Mouse (Mus musculus): Measurements from ENCODE around the gene Klf9. TPM values are rescaled to one million over a fixed set of nuclear protein-coding genes. Genes with fewer than 3 reads are reported as not detected.

Gene Klf9
- polyA plus RNA-seq, 1 experiment: 6.3 TPM

DNA sequence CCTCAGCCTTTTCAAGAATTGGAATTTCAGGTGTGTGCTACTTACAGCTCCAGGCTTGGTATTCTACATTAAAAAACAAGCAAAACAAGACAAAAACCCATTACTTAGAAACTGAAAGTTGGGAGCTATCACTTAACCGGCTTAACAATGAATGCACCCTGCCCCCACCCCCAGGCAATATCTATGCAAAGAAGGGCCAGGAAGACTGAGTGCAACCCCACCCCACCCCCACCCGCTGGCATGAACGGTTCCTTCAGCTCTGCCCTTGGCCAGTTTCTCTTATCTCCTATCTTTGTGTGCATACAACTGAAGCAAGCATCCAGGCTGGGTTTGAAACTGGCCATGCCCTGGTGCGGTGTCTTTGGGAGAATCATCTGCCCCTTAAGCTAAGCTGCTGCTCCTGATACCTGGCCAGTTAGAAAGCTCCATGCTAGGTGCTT lies 11.2 kb downstream of the Klf9 start:
- no peak for DNase-seq (ENCODE audit: low read depth in 1 of 2, low spot score in 2 of 2)
- WGBS: 37% methylated on average over 4 of the region's 4 CpGs
- Histone ChIP-seq H3K27me3 (ENCODE audit: control insufficient read depth, insufficient read depth, low read length) (no peaks in the 10 kb centered on the region), H3K4me3 (ENCODE audit: extremely low read depth, insufficient read depth, insufficient read length) (no peak overlapping the region), H3K36me3 (ENCODE audit: control insufficient read depth, insufficient read depth, low read length) (no peaks in the 10 kb centered on the region), H3K27ac (ENCODE audit: insufficient read depth, low read length) (no peak overlapping the region), H3K4me1 (ENCODE audit: control insufficient read depth, insufficient read depth, insufficient read length) (peaks cover 11% of the 10 kb centered on the region; the same call in 1 of the 2 replicates)
- no peak for TF ChIP-seq CTCF (IDR thresholded peaks at IDR 0.05; ENCODE audit: extremely low read depth, insufficient read depth, insufficient read length, insufficient replicate concordance)
- TF ChIP-seq POLR2A (IDR thresholded peaks at IDR 0.05; ENCODE audit: low read depth, low read length): no peak

- H3K36me3 ChIP-seq (ENCODE audit: control insufficient read depth, insufficient read depth, low read length): no peaks in the 10 kb centered on the region
- no peaks in the 10 kb centered on the region for H3K27me3 ChIP-seq (ENCODE audit: control insufficient read depth, insufficient read depth, low read length)
- 85% methylated on average over 25 of the region's 25 CpGs for WGBS
- H3K4me1 ChIP-seq (ENCODE audit: control insufficient read depth, insufficient read depth, insufficient read length): peaks cover 11% of the 10 kb centered on the region; the same call in 1 of the 2 replicates
- H3K27ac ChIP-seq (ENCODE audit: insufficient read depth, low read length): no peak overlapping the region
- TF ChIP-seq CTCF (IDR thresholded peaks at IDR 0.05; ENCODE audit: extremely low read depth, insufficient read depth, insufficient read length, insufficient replicate concordance): no peak
- no peak for TF ChIP-seq POLR2A (IDR thresholded peaks at IDR 0.05; ENCODE audit: low read depth, low read length)
- no peak overlapping the region for H3K4me3 ChIP-seq (ENCODE audit: extremely low read depth, insufficient read depth, insufficient read length)
- DNase-seq (ENCODE audit: low read depth in 1 of 2, low spot score in 2 of 2): no peak
Observed at GRCm38 (mm10) chr19:23152771-23153605, 12.0 kb downstream of the Klf9 start.

DNA sequence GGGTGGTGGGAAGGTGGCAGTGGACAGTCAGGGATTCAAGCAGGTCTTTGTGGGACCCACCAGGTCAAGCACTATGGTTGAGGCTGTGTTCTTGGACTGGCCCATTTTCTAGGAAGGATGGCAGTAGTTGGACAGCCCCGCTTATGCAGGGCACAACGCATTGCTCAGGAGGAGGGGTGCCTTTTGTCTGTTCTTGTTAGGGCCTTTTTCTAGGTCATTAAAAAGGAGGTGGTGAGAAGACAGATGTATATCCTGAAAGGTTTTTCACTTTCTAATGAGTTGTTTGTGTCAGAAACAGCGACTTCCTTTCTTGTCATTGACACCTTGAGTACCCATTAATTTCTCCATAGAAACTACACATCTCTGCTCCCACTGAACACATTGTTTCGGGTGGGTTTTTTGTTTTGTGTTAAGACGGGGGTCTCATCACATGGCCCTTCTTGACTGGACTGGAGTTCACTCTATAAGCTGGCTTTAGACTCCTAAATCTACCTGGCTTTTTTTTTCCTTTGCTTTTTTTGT lies 12.6 kb downstream of the Klf9 start:
- Histone ChIP-seq H3K27ac (ENCODE audit: insufficient read depth, low read length) (no peak overlapping the region), H3K27me3 (ENCODE audit: control insufficient read depth, insufficient read depth, low read length) (no peaks in the 10 kb centered on the region), H3K4me3 (ENCODE audit: extremely low read depth, insufficient read depth, insufficient read length) (no peak overlapping the region), H3K36me3 (ENCODE audit: control insufficient read depth, insufficient read depth, low read length) (no peaks in the 10 kb centered on the region), H3K4me1 (ENCODE audit: control insufficient read depth, insufficient read depth, insufficient read length) (peaks cover 11% of the 10 kb centered on the region; the same call in 1 of the 2 replicates)
- WGBS: 88% methylated on average over 5 of the region's 5 CpGs
- no peak for TF ChIP-seq POLR2A (IDR thresholded peaks at IDR 0.05; ENCODE audit: low read depth, low read length)
- no peak for DNase-seq (ENCODE audit: low read depth in 1 of 2, low spot score in 2 of 2)

GRCm38 (mm10) chr19:23159780-23160395 lies 18.9 kb downstream of the Klf9 start:
- no peak overlapping the region for H3K27ac ChIP-seq (ENCODE audit: insufficient read depth, low read length)
- no peak for DNase-seq (ENCODE audit: low read depth in 1 of 2, low spot score in 2 of 2)
- TF ChIP-seq CTCF (IDR thresholded peaks at IDR 0.05; ENCODE audit: extremely low read depth, insufficient read depth, insufficient read length, insufficient replicate concordance): no peak
- TF ChIP-seq POLR2A (IDR thresholded peaks at IDR 0.05; ENCODE audit: low read depth, low read length): no peak
- 89% methylated on average over 10 of the region's 10 CpGs for WGBS
- no peaks in the 10 kb centered on the region for H3K36me3 ChIP-seq (ENCODE audit: control insufficient read depth, insufficient read depth, low read length)
- H3K27me3 ChIP-seq (ENCODE audit: control insufficient read depth, insufficient read depth, low read length): no peaks in the 10 kb centered on the region
- H3K4me3 ChIP-seq (ENCODE audit: extremely low read depth, insufficient read depth, insufficient read length): no peak overlapping the region
- H3K4me1 ChIP-seq (ENCODE audit: control insufficient read depth, insufficient read depth, insufficient read length): no peaks in the 10 kb centered on the region

GRCm38 (mm10) chr19:23162387-23162809 lies 21.4 kb downstream of the Klf9 start:
- no peak for TF ChIP-seq POLR2A (IDR thresholded peaks at IDR 0.05; ENCODE audit: low read depth, low read length)
- TF ChIP-seq CTCF (IDR thresholded peaks at IDR 0.05; ENCODE audit: extremely low read depth, insufficient read depth, insufficient read length, insufficient replicate concordance): no peak
- Histone ChIP-seq H3K4me1 (ENCODE audit: control insufficient read depth, insufficient read depth, insufficient read length) (no peaks in the 10 kb centered on the region), H3K27me3 (ENCODE audit: control insufficient read depth, insufficient read depth, low read length) (no peaks in the 10 kb centered on the region), H3K36me3 (ENCODE audit: control insufficient read depth, insufficient read depth, low read length) (no peaks in the 10 kb centered on the region), H3K4me3 (ENCODE audit: extremely low read depth, insufficient read depth, insufficient read length) (no peak overlapping the region), H3K27ac (ENCODE audit: insufficient read depth, low read length) (no peak overlapping the region)
- 78% methylated on average over 8 of the region's 8 CpGs for WGBS
- DNase-seq (ENCODE audit: low read depth in 1 of 2, low spot score in 2 of 2): no peak

GRCm38 (mm10) chr19:23162877-23163276 lies 21.9 kb downstream of the Klf9 start:
- no peak for DNase-seq (ENCODE audit: low read depth in 1 of 2, low spot score in 2 of 2)
- no peak overlapping the region for H3K4me3 ChIP-seq (ENCODE audit: extremely low read depth, insufficient read depth, insufficient read length)
- TF ChIP-seq CTCF (IDR thresholded peaks at IDR 0.05; ENCODE audit: extremely low read depth, insufficient read depth, insufficient read length, insufficient replicate concordance): no peak
- TF ChIP-seq POLR2A (IDR thresholded peaks at IDR 0.05; ENCODE audit: low read depth, low read length): no peak
- H3K27me3 ChIP-seq (ENCODE audit: control insufficient read depth, insufficient read depth, low read length): no peaks in the 10 kb centered on the region
- no peak overlapping the region for H3K27ac ChIP-seq (ENCODE audit: insufficient read depth, low read length)
- H3K4me1 ChIP-seq (ENCODE audit: control insufficient read depth, insufficient read depth, insufficient read length): no peaks in the 10 kb centered on the region
- 91% methylated on average over 6 of the region's 6 CpGs for WGBS
- H3K36me3 ChIP-seq (ENCODE audit: control insufficient read depth, insufficient read depth, low read length): no peaks in the 10 kb centered on the region

Data from spleen, adult 2 months (tissue).